Mouse (Mus musculus): Measurements from ENCODE around the gene Slc4a10. TPM values are rescaled to one million over a fixed set of nuclear protein-coding genes. Genes with fewer than 3 reads are reported as not detected.

Gene Slc4a10
- polyA plus RNA-seq, 1 experiment from 2014 or later: 1.7 TPM

DNA sequence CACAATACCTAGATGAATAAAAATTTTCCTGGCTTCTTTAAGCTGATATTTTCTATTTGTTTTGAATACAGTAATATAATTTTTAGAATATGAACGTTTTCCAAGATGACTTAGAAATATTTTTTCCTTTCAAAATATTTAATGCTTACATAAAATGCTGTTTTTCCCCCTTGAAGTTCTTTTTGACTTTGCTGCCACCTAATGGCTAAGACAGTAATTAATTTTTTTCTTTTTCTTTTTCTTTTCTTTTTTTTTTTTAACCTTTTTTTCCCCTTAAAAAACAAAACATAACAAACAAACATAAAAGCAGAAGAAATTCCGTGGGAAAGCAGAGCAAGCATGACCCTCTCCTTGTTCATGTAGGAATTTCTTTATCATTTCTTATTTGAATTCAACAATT is 239.6 kb downstream of the Slc4a10 start:
- Histone ChIP-seq H3K36me3 (ENCODE audit: control insufficient read depth, insufficient read depth, low read length) (no peaks in the 10 kb centered on the region), H3K9me3 (ENCODE audit: control insufficient read depth, low read length) (no peaks in the 10 kb centered on the region), H3K4me2 (ENCODE audit: low read length) (no peak overlapping the region), H3K4me1 (replicated peaks; ENCODE audit: control insufficient read depth, insufficient read depth, low read length) (no peaks in the 10 kb centered on the region), H3K27me3 (replicated peaks; ENCODE audit: control insufficient read depth, insufficient read depth, low read length) (no peaks in the 10 kb centered on the region), H3K27ac (ENCODE audit: low read depth) (no peak overlapping the region), H3K9ac (ENCODE audit: low read length) (no peak overlapping the region), H3K4me3 (ENCODE audit: low read depth, low read length) (no peak overlapping the region)
- no peak for ATAC-seq (replicated peaks; ENCODE audit: low FRiP score, low TSS enrichment, low read depth)
- no peak for DNase-seq (ENCODE audit: low spot score)
- 3% methylated on average over 2 of the region's 2 CpGs for WGBS

DNA sequence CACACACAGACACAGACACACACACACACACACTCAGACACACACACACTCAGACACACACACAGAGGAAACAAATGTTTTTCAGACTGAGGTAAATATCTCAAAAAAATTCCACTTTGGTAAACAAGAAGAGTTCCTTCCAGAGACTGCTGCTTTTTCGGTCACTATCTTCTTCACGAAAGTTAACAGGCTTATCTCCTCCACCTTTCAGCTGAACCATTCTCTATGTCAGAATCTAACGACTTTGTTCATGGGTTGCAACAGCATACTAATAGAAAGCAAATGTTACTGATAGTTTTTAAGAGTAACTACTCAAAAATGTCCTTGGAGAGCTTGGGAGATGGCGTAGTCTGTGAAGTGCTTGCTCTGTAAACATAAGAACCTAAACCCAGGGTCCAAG is 241.3 kb downstream of the Slc4a10 start:
- no peak overlapping the region for H3K9ac ChIP-seq (ENCODE audit: low read length)
- H3K4me3 ChIP-seq (ENCODE audit: low read depth, low read length): no peak overlapping the region
- no peak overlapping the region for H3K27ac ChIP-seq (ENCODE audit: low read depth)
- H3K36me3 ChIP-seq (ENCODE audit: control insufficient read depth, insufficient read depth, low read length): no peaks in the 10 kb centered on the region
- H3K4me2 ChIP-seq (ENCODE audit: low read length): no peak overlapping the region
- H3K27me3 ChIP-seq (replicated peaks; ENCODE audit: control insufficient read depth, insufficient read depth, low read length): no peaks in the 10 kb centered on the region
- no peaks in the 10 kb centered on the region for H3K4me1 ChIP-seq (replicated peaks; ENCODE audit: control insufficient read depth, insufficient read depth, low read length)
- H3K9me3 ChIP-seq (ENCODE audit: control insufficient read depth, low read length): no peaks in the 10 kb centered on the region
- WGBS: 53% methylated on average over 4 of the region's 4 CpGs
- no peak for ATAC-seq (replicated peaks; ENCODE audit: low FRiP score, low TSS enrichment, low read depth)
- DNase-seq (ENCODE audit: low spot score): no peak

DNA sequence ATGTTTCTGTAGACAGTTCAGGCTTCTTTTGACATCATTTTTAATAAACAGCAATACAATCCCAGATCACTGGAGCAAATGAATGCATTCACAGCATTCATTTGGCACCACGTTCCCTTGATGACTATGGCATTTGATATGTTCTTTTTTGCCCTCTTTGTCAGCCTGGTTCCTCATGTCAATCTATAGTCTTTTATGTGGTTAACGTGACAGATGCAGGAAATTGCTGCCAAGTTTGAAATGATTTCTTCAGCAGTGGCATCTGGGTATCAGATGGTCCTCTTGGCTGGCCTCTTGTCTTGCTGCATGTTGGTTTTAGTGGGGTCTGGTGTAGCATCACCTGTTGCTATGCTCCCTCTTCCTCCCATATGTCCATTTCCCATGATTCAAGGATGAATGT is 247.6 kb downstream of the Slc4a10 start:
- no peaks in the 10 kb centered on the region for H3K9me3 ChIP-seq (ENCODE audit: control insufficient read depth, low read length)
- no peak overlapping the region for H3K4me3 ChIP-seq (ENCODE audit: low read depth, low read length)
- no peak for ATAC-seq (replicated peaks; ENCODE audit: low FRiP score, low TSS enrichment, low read depth)
- H3K4me2 ChIP-seq (ENCODE audit: low read length): no peak overlapping the region
- no peak overlapping the region for H3K9ac ChIP-seq (ENCODE audit: low read length)
- 76% methylated on average over 2 of the region's 2 CpGs for WGBS
- no peaks in the 10 kb centered on the region for H3K27me3 ChIP-seq (replicated peaks; ENCODE audit: control insufficient read depth, insufficient read depth, low read length)
- H3K27ac ChIP-seq (ENCODE audit: low read depth): no peak overlapping the region
- H3K36me3 ChIP-seq (ENCODE audit: control insufficient read depth, insufficient read depth, low read length): no peaks in the 10 kb centered on the region
- H3K4me1 ChIP-seq (replicated peaks; ENCODE audit: control insufficient read depth, insufficient read depth, low read length): no peaks in the 10 kb centered on the region
- DNase-seq (ENCODE audit: low spot score): no peak

DNA sequence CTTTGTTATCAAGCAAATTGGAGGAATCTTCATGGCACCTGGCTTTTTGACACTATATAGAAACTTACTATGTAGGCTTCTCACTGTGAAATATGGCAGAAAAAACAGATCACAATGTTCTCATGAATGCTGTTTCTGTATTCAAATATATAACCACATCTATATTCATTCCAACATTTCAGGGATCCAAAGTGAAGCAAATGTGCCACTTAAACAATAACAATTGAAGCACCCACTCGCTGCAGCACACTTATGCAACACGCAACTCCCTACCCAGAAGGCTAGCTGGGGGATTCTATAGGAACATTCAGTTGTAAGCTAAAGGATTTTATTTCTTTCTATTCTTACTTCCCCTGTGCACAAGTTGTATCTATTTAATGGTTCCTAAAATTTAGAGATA is 255.5 kb downstream of the Slc4a10 start:
- no peak overlapping the region for H3K4me3 ChIP-seq (ENCODE audit: low read depth, low read length)
- H3K9me3 ChIP-seq (ENCODE audit: control insufficient read depth, low read length): no peaks in the 10 kb centered on the region
- H3K4me2 ChIP-seq (ENCODE audit: low read length): no peak overlapping the region
- DNase-seq (ENCODE audit: low spot score) (no peak), ATAC-seq (replicated peaks; ENCODE audit: low FRiP score, low TSS enrichment, low read depth) (no peak)
- no peaks in the 10 kb centered on the region for H3K36me3 ChIP-seq (ENCODE audit: control insufficient read depth, insufficient read depth, low read length)
- H3K4me1 ChIP-seq (replicated peaks; ENCODE audit: control insufficient read depth, insufficient read depth, low read length): no peaks in the 10 kb centered on the region
- no peak overlapping the region for H3K27ac ChIP-seq (ENCODE audit: low read depth)
- WGBS: 93% methylated on average over 2 of the region's 2 CpGs
- no peak overlapping the region for H3K9ac ChIP-seq (ENCODE audit: low read length)
- H3K27me3 ChIP-seq (replicated peaks; ENCODE audit: control insufficient read depth, insufficient read depth, low read length): no peaks in the 10 kb centered on the region

DNA sequence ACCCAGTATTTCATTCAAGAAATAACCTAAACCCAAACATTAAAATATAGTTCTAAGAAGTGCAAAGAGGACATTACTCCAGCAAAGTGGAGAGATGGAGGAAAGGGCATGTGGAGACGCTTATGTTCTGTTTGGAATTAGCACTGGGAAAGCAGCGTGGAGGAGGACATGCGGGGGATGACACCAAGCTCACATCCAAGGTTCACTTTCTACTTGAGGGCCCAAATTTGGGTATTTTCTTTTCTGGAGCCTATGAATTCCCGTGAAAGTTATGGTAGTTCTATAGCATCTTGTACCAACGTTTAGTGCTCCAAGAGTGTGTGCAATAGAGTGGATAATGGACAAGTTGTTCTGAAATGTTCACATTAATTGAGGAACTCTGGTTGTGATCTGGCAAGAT is 260.7 kb downstream of the Slc4a10 start:
- Histone ChIP-seq H3K4me2 (ENCODE audit: low read length) (no peak overlapping the region), H3K9me3 (ENCODE audit: control insufficient read depth, low read length) (no peaks in the 10 kb centered on the region), H3K4me1 (replicated peaks; ENCODE audit: control insufficient read depth, insufficient read depth, low read length) (no peaks in the 10 kb centered on the region), H3K36me3 (ENCODE audit: control insufficient read depth, insufficient read depth, low read length) (no peaks in the 10 kb centered on the region), H3K9ac (ENCODE audit: low read length) (no peak overlapping the region), H3K4me3 (ENCODE audit: low read depth, low read length) (no peak overlapping the region), H3K27ac (ENCODE audit: low read depth) (no peak overlapping the region), H3K27me3 (replicated peaks; ENCODE audit: control insufficient read depth, insufficient read depth, low read length) (no peaks in the 10 kb centered on the region)
- no peak for ATAC-seq (replicated peaks; ENCODE audit: low FRiP score, low TSS enrichment, low read depth)
- DNase-seq (ENCODE audit: low spot score): no peak
- WGBS: 86% methylated on average over 5 of the region's 5 CpGs

DNA sequence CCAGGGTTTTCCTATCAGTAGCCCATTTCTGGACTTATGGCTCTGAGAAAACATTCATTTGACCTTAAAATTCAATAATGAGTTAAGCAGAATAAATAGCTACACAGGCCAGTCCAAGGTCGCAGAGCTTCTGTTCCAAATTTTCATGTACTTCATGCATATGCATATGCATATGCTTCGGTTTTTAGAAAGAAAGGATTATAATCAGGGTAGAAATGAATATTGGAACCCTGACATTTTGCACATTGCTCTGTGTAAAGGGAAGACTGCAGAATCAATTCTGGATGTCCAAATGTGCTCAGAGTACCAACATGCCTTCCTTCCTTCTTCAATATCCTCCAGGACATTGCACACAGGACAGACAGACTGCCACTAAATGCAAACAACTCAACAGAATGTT is 261.2 kb downstream of the Slc4a10 start:
- no peak for DNase-seq (ENCODE audit: low spot score)
- Histone ChIP-seq H3K9ac (ENCODE audit: low read length) (no peak overlapping the region), H3K36me3 (ENCODE audit: control insufficient read depth, insufficient read depth, low read length) (no peaks in the 10 kb centered on the region), H3K9me3 (ENCODE audit: control insufficient read depth, low read length) (no peaks in the 10 kb centered on the region), H3K27me3 (replicated peaks; ENCODE audit: control insufficient read depth, insufficient read depth, low read length) (no peaks in the 10 kb centered on the region), H3K4me2 (ENCODE audit: low read length) (no peak overlapping the region), H3K4me3 (ENCODE audit: low read depth, low read length) (no peak overlapping the region), H3K4me1 (replicated peaks; ENCODE audit: control insufficient read depth, insufficient read depth, low read length) (no peaks in the 10 kb centered on the region), H3K27ac (ENCODE audit: low read depth) (no peak overlapping the region)
- ATAC-seq (replicated peaks; ENCODE audit: low FRiP score, low TSS enrichment, low read depth): no peak
- WGBS: 90% methylated on average over 2 of the region's 2 CpGs

DNA sequence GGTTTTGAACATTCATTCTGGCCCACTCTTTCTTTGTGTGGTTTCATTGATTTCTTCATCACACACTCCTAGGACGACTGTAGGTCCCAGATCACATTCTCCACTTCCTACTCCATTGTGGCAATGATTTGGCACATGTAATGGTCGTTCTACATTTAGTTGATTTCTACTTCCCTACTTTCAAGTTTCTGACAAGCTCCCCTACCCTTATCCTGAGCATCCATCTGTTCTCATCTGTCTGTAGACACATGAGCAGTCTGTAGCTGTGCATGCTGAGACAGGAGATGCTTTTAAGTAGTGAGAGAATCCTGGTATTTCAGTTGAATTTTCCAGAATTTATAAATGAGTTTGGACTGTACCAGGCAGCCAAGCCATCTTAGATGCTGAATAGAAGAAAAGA is 270.7 kb downstream of the Slc4a10 start:
- Histone ChIP-seq H3K27ac (ENCODE audit: low read depth) (no peak overlapping the region), H3K9ac (ENCODE audit: low read length) (no peak overlapping the region), H3K27me3 (replicated peaks; ENCODE audit: control insufficient read depth, insufficient read depth, low read length) (no peaks in the 10 kb centered on the region), H3K4me3 (ENCODE audit: low read depth, low read length) (no peak overlapping the region), H3K36me3 (ENCODE audit: control insufficient read depth, insufficient read depth, low read length) (no peaks in the 10 kb centered on the region), H3K9me3 (ENCODE audit: control insufficient read depth, low read length) (no peaks in the 10 kb centered on the region), H3K4me1 (replicated peaks; ENCODE audit: control insufficient read depth, insufficient read depth, low read length) (no peaks in the 10 kb centered on the region), H3K4me2 (ENCODE audit: low read length) (no peak overlapping the region)
- no peak for DNase-seq (ENCODE audit: low spot score)
- ATAC-seq (replicated peaks; ENCODE audit: low FRiP score, low TSS enrichment, low read depth): no peak
- 66% methylated on average over 2 of the region's 2 CpGs for WGBS

DNA sequence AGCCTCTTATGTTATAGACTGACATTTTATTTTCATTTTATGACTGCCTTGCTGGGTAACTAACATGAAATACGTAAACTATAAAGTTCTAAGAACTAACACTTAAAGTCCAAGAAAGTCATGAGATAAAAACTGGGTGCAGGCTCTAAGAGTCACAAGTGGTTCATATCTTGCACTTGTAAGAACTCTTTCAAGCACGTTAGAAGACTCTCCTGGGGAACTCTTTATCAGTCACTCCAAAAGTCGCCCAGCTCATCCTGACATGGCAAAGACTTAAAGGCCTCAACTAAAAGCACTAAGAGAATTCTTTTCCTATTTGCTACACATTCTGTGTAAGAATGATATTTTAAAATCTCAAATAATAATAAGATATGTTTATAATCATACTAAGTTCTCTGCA is 273.2 kb downstream of the Slc4a10 start:
- no peak for ATAC-seq (replicated peaks; ENCODE audit: low FRiP score, low TSS enrichment, low read depth)
- Histone ChIP-seq H3K9ac (ENCODE audit: low read length) (no peak overlapping the region), H3K9me3 (ENCODE audit: control insufficient read depth, low read length) (no peaks in the 10 kb centered on the region)

DNA sequence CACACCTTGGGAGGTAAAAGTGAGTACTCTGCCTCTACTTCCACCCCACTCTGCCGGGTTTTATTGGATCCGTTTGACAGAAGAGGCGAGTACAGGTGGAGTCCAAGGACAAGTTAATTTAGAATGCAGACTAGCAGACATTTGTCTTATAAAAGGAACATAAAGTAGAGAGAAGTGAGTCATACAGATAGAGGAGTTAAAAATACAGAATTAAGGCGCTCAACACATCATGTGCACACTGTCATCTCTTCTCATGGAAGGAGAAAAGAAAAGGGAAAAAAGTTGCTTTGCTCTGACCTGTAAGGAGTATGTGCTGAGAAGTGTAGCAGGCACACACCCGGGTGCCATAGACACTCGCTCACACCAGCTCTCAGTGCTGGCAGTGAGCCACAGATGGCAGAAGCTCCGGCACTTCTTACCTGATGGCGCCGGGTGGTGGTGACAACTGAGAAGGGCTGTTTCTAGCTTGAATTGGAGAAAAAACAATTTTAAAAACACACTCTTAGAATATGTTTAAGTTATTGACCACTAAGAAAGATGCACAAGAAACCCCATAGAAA is 276.9 kb downstream of the Slc4a10 start:
- H3K4me2 ChIP-seq (ENCODE audit: low read length): no peak overlapping the region
- no peak overlapping the region for H3K4me3 ChIP-seq (ENCODE audit: low read depth, low read length)
- H3K36me3 ChIP-seq (ENCODE audit: control insufficient read depth, insufficient read depth, low read length): no peaks in the 10 kb centered on the region
- no peaks in the 10 kb centered on the region for H3K27me3 ChIP-seq (replicated peaks; ENCODE audit: control insufficient read depth, insufficient read depth, low read length)
- H3K9ac ChIP-seq (ENCODE audit: low read length): no peak overlapping the region
- no peaks in the 10 kb centered on the region for H3K4me1 ChIP-seq (replicated peaks; ENCODE audit: control insufficient read depth, insufficient read depth, low read length)
- no peaks in the 10 kb centered on the region for H3K9me3 ChIP-seq (ENCODE audit: control insufficient read depth, low read length)
- 80% methylated on average over 9 of the region's 9 CpGs for WGBS
- no peak for DNase-seq (ENCODE audit: low spot score)
- H3K27ac ChIP-seq (ENCODE audit: low read depth): no peak overlapping the region
- ATAC-seq (replicated peaks; ENCODE audit: low FRiP score, low TSS enrichment, low read depth): no peak

More for the DNA sequence above, 273.2 kb downstream of the Slc4a10 start:
- H3K36me3 ChIP-seq (ENCODE audit: control insufficient read depth, insufficient read depth, low read length): no peaks in the 10 kb centered on the region
- DNase-seq (ENCODE audit: low spot score): no peak
- H3K4me2 ChIP-seq (ENCODE audit: low read length): no peak overlapping the region
- H3K27ac ChIP-seq (ENCODE audit: low read depth): no peak overlapping the region
- WGBS: 82% methylated on average over 3 of the region's 3 CpGs
- H3K4me1 ChIP-seq (replicated peaks; ENCODE audit: control insufficient read depth, insufficient read depth, low read length): no peaks in the 10 kb centered on the region
- no peak overlapping the region for H3K4me3 ChIP-seq (ENCODE audit: low read depth, low read length)
- H3K27me3 ChIP-seq (replicated peaks; ENCODE audit: control insufficient read depth, insufficient read depth, low read length): no peaks in the 10 kb centered on the region
